Mouse (Mus musculus) urinary bladder, postnatal 36 days (tissue): ENCODE measurements around the gene Plekhg2.
A peak's percentile ranks its signal among the peaks of the same experiment; 100 is the strongest.

Source experiments
- DNase-seq, 2 experiments: peaks; one replicate each; pipeline ENCODE4 v3.0.0; 2022; ENCODE audit warnings: low spot score in 2 of 2, mixed read lengths in 1 of 2

Plekhg2 gene

GRCm38 (mm10) chr7:28382981-28383396 is 10.6 kb upstream of the Plekhg2 start:
- DNase-seq = peak; percentile 55 to 72

- DNase-seq = no peak
Measured at GRCm38 (mm10) chr7:28382347-28382951, 10.1 kb upstream of the Plekhg2 start.

DNA sequence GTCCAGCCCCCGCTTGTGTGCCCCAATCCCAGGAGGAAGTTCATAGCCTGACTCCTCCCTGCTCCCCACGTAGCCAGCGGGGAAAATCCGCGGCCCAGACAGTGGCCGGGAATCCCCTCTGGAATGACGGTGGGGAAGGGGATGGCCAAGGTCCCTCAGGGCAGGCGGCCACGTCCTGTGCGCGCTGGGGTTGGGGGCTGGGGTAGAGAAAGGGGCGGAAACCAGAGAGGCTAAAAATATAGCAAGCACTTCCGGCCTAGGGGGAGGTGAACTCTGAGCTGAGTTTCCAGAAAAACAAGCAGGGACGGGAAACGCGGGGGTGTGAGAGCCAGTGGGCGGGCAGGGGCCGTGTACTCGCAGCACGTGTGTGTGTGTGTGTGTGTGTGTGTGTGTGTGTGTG is 9.5 kb upstream of the Plekhg2 start:
- DNase-seq = peak; percentile 80 to 91

DNA sequence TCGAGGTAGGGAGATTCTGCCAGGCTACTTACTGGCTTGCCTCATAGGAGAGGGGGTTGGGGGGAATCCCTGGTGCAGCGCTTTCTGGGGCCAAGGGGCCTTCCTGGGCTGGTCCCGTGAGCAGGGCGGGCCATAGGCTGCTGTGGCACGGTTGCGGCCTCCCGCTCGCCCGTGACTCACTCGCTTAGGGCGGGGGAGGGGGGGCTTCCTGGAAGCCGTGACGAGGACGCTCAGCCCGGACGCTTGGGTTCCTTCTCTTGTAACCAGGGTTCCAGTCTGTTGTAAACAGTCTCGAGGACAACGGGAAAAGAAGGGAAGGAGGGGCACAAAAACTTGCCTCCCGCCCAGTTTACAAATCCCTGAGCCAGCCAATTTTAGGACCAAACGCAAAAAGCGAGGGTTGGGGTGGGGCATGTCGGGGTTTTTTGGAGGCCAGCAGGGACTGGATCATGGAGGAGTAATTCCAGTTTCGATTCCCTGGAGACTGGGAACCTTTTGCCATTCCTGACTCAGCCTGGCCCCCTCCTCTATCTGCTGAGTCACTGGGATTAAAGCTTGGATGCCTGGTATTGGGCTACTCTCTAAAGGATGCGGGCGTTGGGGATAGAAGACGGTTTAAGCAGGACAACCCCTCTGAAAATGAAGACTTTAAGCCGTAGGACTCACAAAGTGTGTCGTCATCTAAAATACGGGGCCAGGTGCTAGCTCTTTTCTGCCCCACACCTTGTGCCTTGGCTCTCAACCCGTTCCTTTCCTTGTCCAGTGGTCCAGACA is 8.8 kb upstream of the Plekhg2 start:
- DNase-seq = peak; percentile 84 to 91

DNA sequence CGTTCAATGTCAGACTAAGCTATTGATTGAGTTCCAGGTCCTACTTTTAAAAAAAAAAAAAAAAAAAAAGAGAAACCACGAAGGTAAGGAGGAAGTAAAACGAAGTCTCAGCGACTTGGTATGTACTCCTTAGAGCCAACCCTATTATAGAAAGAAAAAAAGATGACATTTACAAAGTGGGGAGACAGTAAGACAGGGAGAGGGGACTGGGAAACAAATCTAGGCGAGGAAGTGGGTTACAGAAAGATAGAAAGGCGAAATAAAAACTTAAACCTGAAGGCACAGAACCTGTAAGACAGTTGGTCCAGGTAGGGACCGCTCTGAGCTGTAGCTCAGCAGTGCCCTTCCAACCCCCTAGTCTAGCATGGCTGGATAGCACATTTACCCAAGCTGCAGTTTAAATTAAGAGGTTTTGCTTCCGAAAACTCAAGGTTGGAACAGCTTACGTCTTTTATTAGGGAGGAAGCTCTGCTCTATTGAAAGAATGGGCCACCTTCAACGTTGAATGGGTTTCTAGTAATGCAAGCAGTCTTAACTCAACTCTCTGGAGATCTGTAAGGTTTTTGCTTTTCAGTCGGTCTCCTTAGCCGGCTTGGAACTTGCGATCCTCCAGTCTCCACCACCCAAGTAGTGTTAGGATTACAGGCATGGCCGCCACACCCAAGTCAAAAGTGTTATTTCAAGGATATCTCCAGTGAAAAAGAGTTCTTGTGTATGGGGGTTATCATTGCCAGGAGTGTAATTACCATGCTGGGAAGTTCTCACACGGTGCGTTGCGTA is 8.0 kb upstream of the Plekhg2 start, which contains the start of gene Zfp36:
Gene Zfp36, minus strand, starts transcription at position 17 of the 780 bp plus-strand sequence.
- no peak for DNase-seq

DNA sequence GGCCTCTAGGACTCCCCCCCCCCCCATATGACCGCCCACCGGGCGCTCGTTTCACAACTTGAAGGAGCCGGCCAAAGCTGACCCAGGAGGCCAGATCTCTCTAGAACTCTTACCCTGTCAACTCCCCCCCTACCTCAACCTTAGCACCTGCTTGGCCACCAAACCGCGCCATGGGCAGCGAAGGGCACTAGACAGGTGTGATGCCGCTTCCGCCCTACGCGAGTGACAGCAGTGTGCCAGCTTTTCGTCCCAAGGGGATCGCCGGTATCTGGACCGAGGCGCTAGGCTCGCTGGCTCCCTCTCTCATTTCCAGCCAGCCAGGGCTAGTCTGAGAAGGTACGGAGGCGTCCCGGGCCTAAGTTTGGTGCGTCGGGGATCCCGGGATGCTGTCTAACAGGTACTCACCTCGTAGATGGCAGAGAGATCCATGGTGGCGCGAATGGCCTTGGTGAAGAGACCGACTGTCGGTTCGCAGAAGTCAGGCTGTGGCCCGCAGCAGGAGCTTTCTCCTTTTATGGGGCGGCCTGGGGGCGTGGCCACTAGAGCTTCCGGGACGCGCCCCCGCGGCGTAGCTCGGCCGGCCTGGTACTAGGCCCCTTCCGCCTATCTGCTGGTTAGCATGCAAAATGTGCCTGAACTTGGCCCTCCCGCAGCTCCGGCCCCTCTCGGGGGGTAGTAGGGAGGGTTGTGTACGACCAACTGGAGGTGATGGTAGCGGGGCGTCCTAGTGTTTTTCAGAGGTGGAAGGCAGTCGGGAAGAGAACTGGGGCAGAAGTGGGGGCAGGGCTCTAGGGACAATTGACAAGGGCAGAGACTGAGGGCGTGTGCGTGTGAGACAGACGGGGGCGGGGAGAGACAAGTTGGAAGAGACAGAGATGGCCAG is 6.6 kb upstream of the Plekhg2 start:
- DNase-seq = peak; percentile 96 to 97

- peak; percentile 81 to 86 for DNase-seq
Measured at GRCm38 (mm10) chr7:28378066-28378690, 5.8 kb upstream of the Plekhg2 start.

DNA sequence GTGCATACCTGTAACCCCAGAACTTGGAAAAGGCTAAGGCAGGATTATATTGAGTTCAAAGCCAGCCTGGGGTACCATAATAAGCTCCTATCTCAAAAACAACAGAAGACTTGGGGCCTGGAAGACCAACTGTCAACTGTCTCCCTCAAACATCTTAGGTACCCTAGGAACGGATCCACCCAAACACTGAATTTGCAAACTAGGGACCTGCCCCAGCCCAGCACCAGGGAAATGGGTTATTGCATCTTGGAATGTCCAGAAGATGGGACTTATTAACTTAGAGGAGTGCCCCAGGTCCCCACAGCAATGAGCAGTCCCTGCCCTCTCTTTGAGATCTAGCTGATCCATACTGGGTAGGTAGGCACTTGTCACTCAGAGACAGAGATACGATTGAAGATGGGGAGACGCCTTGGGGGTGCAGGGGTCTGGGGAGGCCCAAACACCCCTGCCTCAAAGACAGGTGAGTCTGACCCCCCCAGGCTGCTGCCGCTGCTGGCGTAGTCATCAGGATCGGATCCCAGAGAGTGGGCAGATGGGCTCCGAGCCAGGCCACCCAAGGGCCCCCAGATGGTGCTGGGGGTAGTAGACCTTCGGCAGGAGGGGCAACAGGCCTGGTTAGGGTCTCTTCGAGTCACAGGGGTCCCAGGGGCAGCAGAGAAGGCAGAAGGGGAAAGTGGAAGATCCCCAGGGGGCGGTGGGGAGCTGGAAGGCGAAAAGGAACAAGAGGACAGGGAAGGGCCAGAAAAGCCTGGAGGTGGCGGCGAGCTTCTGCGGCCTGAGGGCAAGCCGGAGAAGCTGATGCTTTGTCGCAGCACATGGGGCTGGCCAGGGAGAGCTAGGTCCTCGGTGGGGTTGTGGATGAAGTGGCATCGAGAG is 5.0 kb upstream of the Plekhg2 start:
- DNase-seq = peak in 1 of 2 experiments; percentile 33

GRCm38 (mm10) chr7:28376011-28376771 is 3.8 kb upstream of the Plekhg2 start:
- peak; percentile 84 to 88 for DNase-seq

- DNase-seq = peak; percentile 85 to 93
Measured at GRCm38 (mm10) chr7:28375176-28375921, 3.0 kb upstream of the Plekhg2 start.

GRCm38 (mm10) chr7:28374647-28375046 is 2.2 kb upstream of the Plekhg2 start:
- DNase-seq = no peak

DNA sequence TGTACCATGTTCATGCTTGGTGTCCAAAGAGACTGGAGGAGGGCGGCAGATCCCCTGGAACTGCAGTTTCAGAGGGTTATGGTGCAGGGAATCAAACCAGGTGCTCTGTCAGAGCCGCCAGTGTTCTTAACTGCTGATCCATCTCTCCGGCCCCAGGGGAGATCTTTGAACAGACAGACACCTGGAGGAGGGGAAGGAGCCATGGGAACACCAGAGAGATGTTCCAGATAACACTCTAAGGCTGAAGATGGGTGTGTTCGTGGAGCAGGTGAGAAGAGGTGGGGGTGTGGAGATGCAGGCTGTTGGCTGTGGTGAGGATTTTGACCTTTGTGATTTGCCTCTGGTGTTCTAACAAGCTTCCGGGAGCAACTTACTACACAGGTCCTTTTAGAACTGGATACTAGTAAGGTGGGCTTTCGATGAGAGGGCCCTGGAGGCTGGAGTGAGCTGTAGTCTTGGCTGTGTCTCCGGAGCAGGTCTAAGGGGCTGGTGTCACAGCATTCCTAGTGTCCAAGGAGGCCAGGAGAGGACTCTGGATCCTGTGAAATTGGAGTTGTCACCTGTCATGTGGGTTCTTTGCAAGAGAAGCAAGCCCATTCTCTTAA is 1.6 kb upstream of the Plekhg2 start:
- DNase-seq = no peak

DNA sequence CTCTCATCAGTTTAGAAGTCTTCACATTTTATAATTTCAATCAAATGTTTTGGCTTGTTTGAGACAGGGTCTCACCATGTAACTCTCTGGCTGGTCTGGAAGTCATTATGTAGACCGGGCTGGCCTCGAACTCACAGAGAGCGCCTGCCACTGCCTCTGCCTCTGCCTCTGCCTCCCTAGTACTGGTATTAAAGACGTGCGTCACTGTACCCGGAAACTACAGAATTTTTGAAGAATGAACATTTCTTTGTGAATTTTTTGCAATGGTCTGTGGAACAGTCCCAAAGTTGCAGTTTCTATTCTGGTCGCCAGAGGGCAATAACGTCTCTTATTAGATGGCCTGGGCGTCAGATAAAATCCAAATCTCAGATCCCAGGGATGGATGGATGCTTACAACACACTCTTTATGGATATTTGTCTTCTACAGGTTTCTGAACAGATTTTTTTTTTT is 757 bp upstream of the Plekhg2 start:
- peak; percentile 68 to 76 for DNase-seq

- DNase-seq = peak in 1 of 2 experiments; percentile 55
Measured at GRCm38 (mm10) chr7:28371514-28371989, 847 bp downstream of the Plekhg2 start.

DNA sequence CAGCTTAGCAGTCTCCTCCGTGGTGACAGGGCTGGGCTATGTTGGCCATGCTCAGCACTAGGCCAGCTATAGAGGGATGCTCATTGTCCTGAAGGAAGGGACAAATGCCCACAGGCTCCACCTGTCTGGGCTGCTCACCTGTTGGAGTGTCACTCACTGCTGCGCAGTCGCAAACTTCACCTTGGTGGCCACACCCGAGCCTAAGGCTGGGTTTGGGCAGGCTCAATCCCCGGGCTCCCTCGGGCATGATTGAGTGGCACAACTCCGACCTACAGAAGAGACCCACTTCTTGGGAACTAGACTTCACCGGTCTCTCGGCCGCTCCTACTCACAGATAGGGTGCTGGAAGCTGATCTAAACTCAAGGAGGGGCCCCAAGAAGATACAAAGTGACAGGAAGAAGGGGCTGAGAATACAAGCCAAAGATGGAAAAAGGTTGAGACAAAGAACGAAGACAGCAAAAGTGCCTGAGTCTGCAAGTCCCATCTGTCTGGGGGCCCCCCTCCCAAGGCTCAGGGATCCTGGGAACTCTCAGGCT is 1.4 kb downstream of the Plekhg2 start:
- DNase-seq = peak; percentile 45 to 70

DNA sequence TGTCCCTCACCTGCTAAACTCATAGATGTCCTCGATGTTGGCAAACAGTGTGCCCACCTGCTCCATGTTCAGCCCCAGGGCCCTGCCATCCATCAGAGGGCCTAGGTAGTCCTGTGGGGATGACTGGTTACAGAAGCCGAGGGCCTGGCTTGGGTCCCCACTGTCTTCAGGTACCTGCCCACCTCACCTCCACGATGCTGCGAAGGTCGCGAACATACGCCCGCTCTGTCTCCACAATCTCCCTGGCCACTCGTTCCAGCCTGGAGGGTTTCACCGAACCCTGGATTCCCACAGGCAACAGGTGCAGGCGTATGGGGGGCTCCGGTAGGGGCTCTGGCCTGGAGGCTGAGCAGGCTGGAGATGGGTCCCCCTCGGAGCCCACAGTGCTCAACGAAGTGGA is 2.3 kb downstream of the Plekhg2 start:
- DNase-seq = no peak

DNA sequence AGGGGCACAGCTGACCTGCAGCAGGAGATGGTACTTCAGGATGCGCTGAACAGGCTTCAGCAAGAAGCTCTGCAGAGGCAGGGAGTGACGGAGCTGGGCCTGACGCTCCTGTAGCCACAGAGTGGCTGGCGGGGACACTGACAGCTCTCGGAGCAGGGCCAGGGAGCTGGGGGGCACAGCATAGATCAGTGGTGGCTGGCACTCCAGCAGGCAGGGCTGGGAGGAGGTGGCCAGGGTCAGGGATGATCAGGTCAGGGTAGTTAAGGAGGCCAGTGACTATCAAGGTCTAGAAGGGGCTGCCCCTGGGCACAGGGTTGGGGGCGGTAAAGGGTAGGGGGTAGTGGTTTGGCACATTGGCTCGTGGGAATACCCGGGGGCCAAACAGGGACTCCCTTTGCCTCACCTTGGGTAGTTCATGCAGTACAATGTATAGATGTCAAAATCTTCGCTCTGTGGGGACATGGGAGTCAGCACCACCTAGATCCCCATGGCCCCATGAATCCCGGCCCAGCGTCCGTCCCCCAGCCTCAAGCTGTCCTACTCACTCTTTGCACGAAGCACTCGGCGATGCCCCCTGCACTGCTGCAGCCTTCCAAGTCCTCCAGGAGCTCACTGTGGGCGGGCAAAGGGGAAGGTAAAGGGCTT is 4.0 kb downstream of the Plekhg2 start:
- DNase-seq = no peak
